Mouse (Mus musculus): ENCODE data around the gene Obox2. TPM values are rescaled to one million over a fixed set of nuclear protein-coding genes. Genes with fewer than 3 reads are reported as not detected.
"Not testable (repeated sequence)": the region's sequence is repeated elsewhere in the genome, so short reads cannot be mapped to it uniquely, and the experiment has no call there.

The Obox2 gene
- not detected in 2 replicates for polyA plus RNA-seq (2012; rRNA removed)

DNA sequence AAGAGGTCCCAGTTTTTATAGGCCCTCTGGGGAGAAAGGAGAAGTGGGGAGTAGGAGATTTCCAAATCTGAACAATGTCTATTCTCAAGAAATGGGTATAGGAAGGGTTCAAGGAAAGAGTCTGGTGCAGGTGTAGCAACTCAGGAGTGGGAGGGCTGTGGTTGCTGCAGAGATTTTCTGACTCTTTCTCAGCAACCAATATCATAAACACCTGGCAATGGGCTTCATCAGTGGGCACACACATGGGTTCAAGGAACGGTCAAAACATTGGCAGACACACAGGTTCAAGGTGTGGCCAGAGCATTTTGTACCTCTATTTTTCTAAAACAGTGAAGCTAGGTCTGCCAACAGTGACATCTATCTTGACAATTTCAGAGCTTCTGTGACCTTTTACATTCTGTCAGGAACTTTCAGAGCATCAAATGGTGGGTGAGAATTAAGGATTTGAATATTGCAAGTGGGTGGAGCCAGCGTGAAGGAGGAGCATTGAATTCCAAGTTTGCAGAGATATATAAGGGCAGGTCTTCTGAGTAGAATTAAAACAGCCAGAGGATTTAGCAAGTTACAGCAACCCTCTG, at the start of gene Obox2, which contains the start of gene Obox1:
Gene Obox2, plus strand, starts transcription at position 301 of the 578 bp plus-strand sequence.
Gene Obox1, plus strand, starts transcription at position 528 of the 578 bp plus-strand sequence.
- WGBS: no CpG with 5 or more reads among the region's 2 CpGs
- H3K27me3 ChIP-seq (replicated peaks; ENCODE audit: control insufficient read depth, insufficient read depth, low read length); H3K27ac ChIP-seq (ENCODE audit: insufficient read depth, low read depth, low read length); H3K4me1 ChIP-seq (ENCODE audit: control insufficient read depth, insufficient read depth, low read length); DNase-seq; H3K36me3 ChIP-seq (ENCODE audit: control insufficient read depth, insufficient read depth, low read length); H3K4me3 ChIP-seq (ENCODE audit: insufficient read depth, low read depth, low read length): not testable (repeated sequence)

DNA sequence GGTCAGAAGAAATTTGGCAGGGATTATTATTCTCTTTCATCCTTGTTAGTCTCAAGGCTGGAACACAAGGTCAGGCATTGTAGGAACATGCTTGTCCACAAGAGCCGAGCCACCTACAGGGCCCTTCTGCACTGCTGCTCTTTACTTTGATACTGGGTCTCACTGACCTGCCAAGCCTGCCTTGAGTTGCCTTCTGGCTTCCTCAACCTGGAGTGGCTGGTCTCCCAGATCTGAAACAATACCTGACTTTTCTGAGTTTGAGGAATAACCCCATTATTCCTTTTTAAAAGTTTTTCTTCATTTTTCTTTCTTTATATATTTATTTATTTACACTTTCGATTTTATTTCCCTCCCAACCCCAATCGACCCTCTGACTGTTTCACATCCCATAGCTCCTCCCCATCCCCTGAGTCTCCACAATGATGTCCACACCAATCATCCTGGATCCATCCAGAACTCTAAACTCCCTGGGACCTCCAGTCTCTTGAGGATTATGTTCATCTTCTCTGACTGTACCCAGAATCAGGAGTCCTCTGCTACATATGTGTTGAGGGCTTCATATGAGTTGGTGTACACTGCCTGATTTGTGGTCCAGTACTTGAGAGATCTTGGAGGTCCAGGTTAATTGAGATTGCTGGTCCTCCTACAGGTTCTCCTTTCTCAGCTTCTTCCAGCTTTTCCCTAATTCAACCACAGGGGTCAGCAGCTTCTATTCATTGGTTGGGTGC, 10.8 kb downstream of the Obox2 start:
- H3K4me1 ChIP-seq (ENCODE audit: control insufficient read depth, insufficient read depth, low read length); H3K36me3 ChIP-seq (ENCODE audit: control insufficient read depth, insufficient read depth, low read length); H3K27ac ChIP-seq (ENCODE audit: insufficient read depth, low read depth, low read length); H3K27me3 ChIP-seq (replicated peaks; ENCODE audit: control insufficient read depth, insufficient read depth, low read length); H3K4me3 ChIP-seq (ENCODE audit: insufficient read depth, low read depth, low read length): not testable (repeated sequence)
- WGBS: 66% methylated on average over 3 of the region's 3 CpGs
- peak; percentile 2 for DNase-seq

DNA sequence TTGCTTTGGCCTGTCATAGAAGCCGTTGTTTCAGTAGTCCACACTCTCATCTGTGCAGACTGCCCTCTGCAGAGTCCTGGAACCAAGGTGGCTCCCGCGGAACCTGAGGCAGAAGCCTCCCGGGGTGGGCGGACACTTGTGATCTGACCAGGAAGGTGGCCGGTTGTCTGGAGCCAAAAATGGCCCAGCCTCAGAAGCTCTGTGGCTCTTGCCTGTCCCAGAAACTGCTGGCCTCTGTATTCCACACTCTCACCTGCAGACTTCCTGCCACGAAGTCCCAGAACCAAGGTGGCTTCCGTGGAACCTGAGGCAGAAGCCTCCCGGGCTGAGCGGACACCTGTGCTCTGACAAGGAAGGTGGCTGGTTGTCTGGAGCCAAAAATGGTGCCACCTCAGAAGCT, 18.3 kb downstream of the Obox2 start:
- not testable (repeated sequence) for H3K27me3 ChIP-seq (replicated peaks; ENCODE audit: control insufficient read depth, insufficient read depth, low read length); H3K4me1 ChIP-seq (ENCODE audit: control insufficient read depth, insufficient read depth, low read length); H3K27ac ChIP-seq (ENCODE audit: insufficient read depth, low read depth, low read length); DNase-seq; H3K4me3 ChIP-seq (ENCODE audit: insufficient read depth, low read depth, low read length); H3K36me3 ChIP-seq (ENCODE audit: control insufficient read depth, insufficient read depth, low read length)
- 88% methylated on average over 10 of the region's 10 CpGs for WGBS

DNA sequence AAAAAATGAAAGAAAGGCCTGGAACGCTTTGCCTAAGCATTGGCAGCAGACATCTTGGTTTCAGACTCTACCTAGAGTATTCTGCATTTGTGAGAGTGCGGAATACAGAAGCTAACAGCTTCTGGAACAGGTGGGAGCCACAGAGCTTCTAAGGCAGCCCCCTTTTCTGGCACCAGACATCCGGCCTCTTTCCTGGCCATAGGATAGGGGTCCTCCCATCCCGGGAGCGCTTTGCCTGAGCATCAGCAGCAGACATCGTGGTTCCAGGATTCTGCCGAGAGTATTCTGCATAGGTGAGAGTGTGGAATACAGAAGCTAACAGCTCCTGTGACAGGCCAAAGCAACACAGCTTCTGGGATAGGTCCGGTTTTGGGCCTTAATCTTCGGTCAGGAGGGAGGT, 29.5 kb downstream of the Obox2 start:
- not testable (repeated sequence) for H3K36me3 ChIP-seq (ENCODE audit: control insufficient read depth, insufficient read depth, low read length); H3K4me1 ChIP-seq (ENCODE audit: control insufficient read depth, insufficient read depth, low read length); H3K27ac ChIP-seq (ENCODE audit: insufficient read depth, low read depth, low read length); DNase-seq; H3K27me3 ChIP-seq (replicated peaks; ENCODE audit: control insufficient read depth, insufficient read depth, low read length); H3K4me3 ChIP-seq (ENCODE audit: insufficient read depth, low read depth, low read length)
- 85% methylated on average over 9 of the region's 9 CpGs for WGBS

DNA sequence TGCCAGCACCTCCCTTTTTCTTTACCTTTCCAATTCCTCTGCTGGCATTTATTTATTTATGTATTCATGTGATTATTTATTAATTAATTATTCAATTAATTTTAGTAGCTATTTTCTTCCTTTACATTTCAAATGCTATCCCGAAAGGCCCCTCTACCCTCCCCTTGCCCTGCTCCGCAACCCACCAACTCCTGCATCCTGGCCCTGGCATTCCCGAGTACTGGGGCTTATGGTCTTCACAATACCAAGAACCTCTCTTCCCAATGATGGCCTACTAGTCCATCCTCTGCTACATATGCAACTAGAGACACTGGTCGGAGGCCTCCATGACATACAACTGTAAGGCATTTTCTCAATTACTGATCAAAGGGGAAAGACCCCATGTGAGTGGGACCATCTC, 37.0 kb downstream of the Obox2 start:
- 83% methylated on average over 4 of the region's 4 CpGs for WGBS
- H3K4me1 ChIP-seq (ENCODE audit: control insufficient read depth, insufficient read depth, low read length); H3K36me3 ChIP-seq (ENCODE audit: control insufficient read depth, insufficient read depth, low read length); DNase-seq; H3K27ac ChIP-seq (ENCODE audit: insufficient read depth, low read depth, low read length); H3K4me3 ChIP-seq (ENCODE audit: insufficient read depth, low read depth, low read length); H3K27me3 ChIP-seq (replicated peaks; ENCODE audit: control insufficient read depth, insufficient read depth, low read length): not testable (repeated sequence)

Other genes starting within 250 kb of the Obox2 start
- gene Obox1, start 227 bp downstream of the Obox2 start, polyA plus RNA-seq (2012; rRNA removed): not detected in 2 replicates

All from kidney, adult 2 months (tissue).